ENCODE assay signal across 19 mouse cellular contexts in the genomic region with DNA sequence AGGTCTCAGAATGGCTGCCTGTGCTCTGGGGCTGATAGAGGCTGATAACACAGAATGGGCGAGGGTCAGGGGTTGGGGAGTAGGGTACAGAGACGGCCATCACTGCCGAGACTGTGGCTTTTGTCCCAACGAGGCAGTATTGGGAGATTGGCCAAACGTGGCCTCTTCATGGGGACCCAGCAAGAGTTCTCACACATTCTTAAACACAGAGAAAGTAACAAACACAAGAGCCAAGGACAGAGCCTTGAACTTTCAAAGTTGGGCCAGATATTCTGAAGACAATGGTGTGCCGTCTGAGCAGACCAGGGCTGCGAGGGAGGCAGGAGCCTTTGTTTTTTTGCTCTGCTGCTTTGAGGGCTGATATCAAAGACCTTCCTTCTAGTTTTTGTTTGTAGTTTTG. TPM values are rescaled to one million over a fixed set of nuclear protein-coding genes. Genes with fewer than 3 reads are reported as not detected.
DNase-seq lines count a peak whose midpoint lies in the region; TF ChIP-seq lines count a peak whose summit lies in the region.
"Had no signal": no experiment of that assay in that cellular context is flagged by ENCODE, and none has a peak within 500 bp of the region (broad histone marks: within the 10 kb centered on the region; RNA-seq: fewer than 3 reads in every experiment).

No protein-coding gene starts in this region.

- peak; percentile 42 for DNase-seq in adrenal gland, postnatal 14 days
- DNase-seq in adrenal gland, postnatal 10 days = no peak
- no peak for DNase-seq in layer of hippocampus, adult 2 months (ENCODE audit: low spot score in 2 of 2)
- no peak for DNase-seq in layer of hippocampus, adult 9-10 months (ENCODE audit: low spot score)
- peak; percentile 70 for DNase-seq in testis, postnatal 14 days (ENCODE audit: low spot score)
- DNase-seq in testis, postnatal 10 days (ENCODE audit: low spot score) = no peak
- DNase-seq in yolk sac, embryonic 10.5 days (ENCODE audit: low spot score) = no peak
- DNase-seq: cerebellum, adult 9-10 months; gastrocnemius, adult 2 months; kidney, postnatal 25 days; lung, postnatal 4 days; right cerebral cortex, postnatal 14 days had no signal

- TF ChIP-seq CTCF in layer of hippocampus, adult 2 months (conservative IDR thresholded peaks at IDR 0.05) = no peak

- H3K27ac ChIP-seq in layer of hippocampus, adult 2 months = peak overlapping the region; percentile 78
- H3K27ac ChIP-seq: embryonic facial prominence, embryonic 15.5 days; gastrocnemius, adult 2 months; liver, embryonic 15.5 days; stomach, postnatal 0 days had no signal

- no peak overlapping the region for H3K4me3 ChIP-seq in layer of hippocampus, adult 2 months
- H3K4me3 ChIP-seq: embryonic facial prominence, embryonic 15.5 days; gastrocnemius, adult 2 months; liver, embryonic 15.5 days; myocyte had no signal

RNA-seq across cellular contexts. Expression of gene Slc7a5, which starts 4.5 kb away (rescaled TPM):
- total RNA-seq in adrenal gland, postnatal 14 days (2021) = 41.4 and 46.8 TPM in 2 replicates
- total RNA-seq in adrenal gland, postnatal 10 days (2021) = 10 to 100 TPM; 32.0 to 47.2 TPM
- total RNA-seq in layer of hippocampus, adult 2 months (2021) = 10 to 100 TPM; 66.5 to 68.7 TPM

RNA-seq across cellular contexts. Expression of gene Car5a, which starts 32.7 kb away (rescaled TPM):
- 0.30 and 6.4 TPM in 2 replicates for total RNA-seq in adrenal gland, postnatal 14 days (2021)
- total RNA-seq in adrenal gland, postnatal 10 days (2021) = 1 to 10 TPM; 2.3 to 4.6 TPM
- total RNA-seq in layer of hippocampus, adult 2 months (2021) = not detected
- total RNA-seq: adrenal gland, adult 18-20 months; gastrocnemius, adult 2 months; heart, postnatal 25 days; left cerebral cortex, postnatal 36 days had no signal

RNA-seq across cellular contexts. Expression of gene Banp, which starts 37.6 kb away (rescaled TPM):
- total RNA-seq in adrenal gland, postnatal 14 days (2021) = 30.4 and 31.2 TPM in 2 replicates
- total RNA-seq in adrenal gland, postnatal 10 days (2021) = 10 to 100 TPM; 14.0 to 21.3 TPM
- total RNA-seq in layer of hippocampus, adult 2 months (2021) = 10 to 100 TPM; 32.7 to 61.0 TPM

Comparison
In these comparisons a context has a peak if more than half of its experiments do, and no peak if none do; other contexts are left out.
1. DNase-seq: peak in adrenal gland, postnatal 14 days (single experiment) and testis, postnatal 14 days (single experiment); none in adrenal gland, postnatal 10 days (single experiment), layer of hippocampus, adult 2 months (0 of 2), layer of hippocampus, adult 9-10 months (single experiment), testis, postnatal 10 days (single experiment) and yolk sac, embryonic 10.5 days (single experiment).